Mouse (Mus musculus) C2C12 (cell line): ENCODE data around the gene Mia2.

Source experiments
- CEBPB ChIP-seq: IDR thresholded peaks from one replicate; pipeline ENCODE4 v1.6.1; 2011; ENCODE audit warnings: low read depth, mild to moderate bottlenecking, control low read depth, moderate library complexity
- CTCF ChIP-seq: IDR thresholded peaks from one replicate; pipeline ENCODE4 v1.5.1; 2011; ENCODE audit not compliant: control insufficient read depth, insufficient read depth, insufficient read length
- FOSL1 ChIP-seq: IDR thresholded peaks from one replicate; pipeline ENCODE4 v1.8.0; 2011; ENCODE audit warnings: mild to moderate bottlenecking, low read length; ENCODE audit not compliant: poor library complexity, insufficient read depth, severe bottlenecking
- MAX ChIP-seq: IDR thresholded peaks from one replicate; pipeline ENCODE4 v1.6.1; 2011; ENCODE audit warnings: mild to moderate bottlenecking, control low read depth
- MYOD1 ChIP-seq: IDR thresholded peaks from one replicate; pipeline ENCODE4 v1.6.1; 2011; ENCODE audit warnings: low read depth; ENCODE audit not compliant: control insufficient read depth, insufficient read length
- MYOG ChIP-seq: IDR thresholded peaks from one replicate; pipeline ENCODE4 v1.6.1; 2011; ENCODE audit not compliant: control insufficient read depth, insufficient read length; ENCODE audit errors: extremely low read depth
- USF1 ChIP-seq: IDR thresholded peaks from one replicate; pipeline ENCODE4 v1.6.1; 2011; ENCODE audit warnings: low read depth, mild to moderate bottlenecking, control low read depth, moderate library complexity

GRCm38 (mm10) chr12:59130651-59131577, 35.3 kb downstream of the Mia2 start:
- TF ChIP-seq USF1: no peak
- no peak for TF ChIP-seq CTCF
- TF ChIP-seq MYOD1: no peak
- peak; percentile 24 for TF ChIP-seq MAX
- TF ChIP-seq CEBPB: no peak
- TF ChIP-seq MYOG: no peak
- no peak for TF ChIP-seq FOSL1
